In genomic region chr8:80054216-80054615, GRCm38 (mm10) we compare ENCODE assay signal across 14 mouse cellular contexts. TPM values are rescaled to one million over a fixed set of nuclear protein-coding genes. Genes with fewer than 3 reads are reported as not detected.
DNase-seq lines count a peak whose midpoint lies in the region; ATAC-seq lines count a peak whose summit lies in the region.
"Had no signal": no experiment of that assay in that cellular context is flagged by ENCODE, and none has a peak within 500 bp of the region (broad histone marks: within the 10 kb centered on the region; RNA-seq: fewer than 3 reads in every experiment).

No protein-coding gene starts in this region.

- no peaks in the 10 kb centered on the region for H3K9me3 ChIP-seq in limb, embryonic 12.5 days
- no peaks in the 10 kb centered on the region for H3K9me3 ChIP-seq in limb, embryonic 10.5 days (replicated peaks)
- H3K9me3 ChIP-seq in intestine, embryonic 16.5 days (ENCODE audit: control insufficient read depth, low read length): no peaks in the 10 kb centered on the region
- H3K9me3 ChIP-seq: hindbrain, embryonic 15.5 days had no signal

- H3K27me3 ChIP-seq in limb, embryonic 12.5 days: peaks cover 28% of the 10 kb centered on the region
- peaks cover 35% of the 10 kb centered on the region for H3K27me3 ChIP-seq in limb, embryonic 10.5 days (ENCODE audit: low read depth, poor library complexity, severe bottlenecking)
- H3K27me3 ChIP-seq in intestine, embryonic 16.5 days (replicated peaks; ENCODE audit: control insufficient read depth, insufficient read depth, low read length): peaks cover 20% of the 10 kb centered on the region; the same call in 1 of the 2 replicates

- DNase-seq in limb, embryonic 10.5 days (ENCODE audit: low spot score): no peak
- DNase-seq in right cerebral cortex, adult 18-20 months: peak; percentile 5
- DNase-seq in right cerebral cortex, postnatal 10 days (ENCODE audit: low spot score in 2 of 2): no peak
- no peak for DNase-seq in heart, postnatal 36 days
- DNase-seq in gastrocnemius, postnatal 25 days: no peak
- DNase-seq: adrenal gland, postnatal 25 days; left cerebral cortex, postnatal 4 days had no signal

- WGBS in limb, embryonic 12.5 days: 47% methylated on average over 4 of the region's 4 CpGs
- WGBS in limb, embryonic 10.5 days: 62% methylated on average over 4 of the region's 4 CpGs
- 16% methylated on average over 4 of the region's 4 CpGs for WGBS in intestine, embryonic 16.5 days

- no peak overlapping the region for H3K27ac ChIP-seq in limb, embryonic 12.5 days
- no peak overlapping the region for H3K27ac ChIP-seq in limb, embryonic 10.5 days
- no peak overlapping the region for H3K27ac ChIP-seq in intestine, embryonic 16.5 days (ENCODE audit: low read length)
- H3K27ac ChIP-seq: hindbrain, embryonic 15.5 days; kidney, postnatal 0 days had no signal

- H3K4me3 ChIP-seq in limb, embryonic 12.5 days (replicated peaks): no peak overlapping the region
- no peak overlapping the region for H3K4me3 ChIP-seq in limb, embryonic 10.5 days
- H3K4me3 ChIP-seq in intestine, embryonic 16.5 days (ENCODE audit: low read length): no peak overlapping the region
- H3K4me3 ChIP-seq: hindbrain, embryonic 15.5 days had no signal

- no peak for ATAC-seq in limb, embryonic 12.5 days (ENCODE audit: insufficient number of reproducible peaks, insufficient read depth, low FRiP score, low TSS enrichment, low read depth)
- no peak for ATAC-seq in intestine, embryonic 16.5 days
- ATAC-seq: CD4-positive, CD25-positive, alpha-beta regulatory T cell, adult 4 months had no signal

- no peaks in the 10 kb centered on the region for H3K36me3 ChIP-seq in limb, embryonic 12.5 days
- H3K36me3 ChIP-seq in limb, embryonic 10.5 days: no peaks in the 10 kb centered on the region
- H3K36me3 ChIP-seq in intestine, embryonic 16.5 days (ENCODE audit: control insufficient read depth, insufficient read depth, low read length): no peaks in the 10 kb centered on the region
- H3K36me3 ChIP-seq: hindbrain, embryonic 15.5 days had no signal

- H3K9ac ChIP-seq in limb, embryonic 12.5 days (replicated peaks): no peak overlapping the region
- H3K9ac ChIP-seq in intestine, embryonic 16.5 days (ENCODE audit: low read depth, low read length): no peak overlapping the region
- H3K9ac ChIP-seq: hindbrain, embryonic 15.5 days had no signal

- 0 out of 2 replicates have a peak overlapping the region, but pooled peaks have one; percentile 6 for H3K4me2 ChIP-seq in limb, embryonic 12.5 days
- peak overlapping the region; percentile 10 for H3K4me2 ChIP-seq in intestine, embryonic 16.5 days (ENCODE audit: low read depth, low read length)

- H3K4me1 ChIP-seq in limb, embryonic 12.5 days (replicated peaks): peaks cover 33% of the 10 kb centered on the region
- peaks cover 66% of the 10 kb centered on the region for H3K4me1 ChIP-seq in limb, embryonic 10.5 days
- peaks cover 7% of the 10 kb centered on the region; the same call in 1 of the 2 replicates for H3K4me1 ChIP-seq in intestine, embryonic 16.5 days (ENCODE audit: control insufficient read depth, insufficient read depth, low read length)

- intact Hi-C loops in heart, postnatal 36 days (cut with DNase I): no loop called here

RNA-seq across cellular contexts. Expression of gene Hhip, which starts 3.6 kb away (rescaled TPM):
- polyA plus RNA-seq in limb, embryonic 12.5 days (2016; fragmentation: Nextera tagmentation; extraction: Ambion mirVana): 3.6 and 5.4 TPM in 2 replicates
- polyA plus RNA-seq in limb, embryonic 10.5 days (2016; fragmentation: Nextera tagmentation; extraction: Ambion mirVana): 1.6 and 1.7 TPM in 2 replicates
- polyA plus RNA-seq in intestine, embryonic 16.5 days (2015; fragmentation: Nextera tagmentation; extraction: Ambion mirVana): 14.4 and 15.6 TPM in 2 replicates
- under 1 TPM in 1 of 2 experiments, not detected in 1; 0.06 TPM for total RNA-seq in heart, postnatal 36 days (2021)
- total RNA-seq in gastrocnemius, postnatal 25 days (2021): under 1 TPM; 0.49 to 0.99 TPM
- total RNA-seq: common myeloid progenitor, adult 5-6 weeks; granulocyte monocyte progenitor cell, adult 5-6 weeks had no signal
- polyA plus RNA-seq: CD4-positive, CD25-positive, alpha-beta regulatory T cell, adult 4 months had no signal
